Mouse (Mus musculus): ENCODE results near the gene Cdc27. TPM values are rescaled to one million over a fixed set of nuclear protein-coding genes. Genes with fewer than 3 reads are reported as not detected.
"Not testable (repeated sequence)": the region's sequence is repeated elsewhere in the genome, so short reads cannot be mapped to it uniquely, and the experiment has no call there.

Cdc27 gene
- total RNA-seq, 2 experiments from 2014 or later, result 44.2 to 47.6 TPM

DNA sequence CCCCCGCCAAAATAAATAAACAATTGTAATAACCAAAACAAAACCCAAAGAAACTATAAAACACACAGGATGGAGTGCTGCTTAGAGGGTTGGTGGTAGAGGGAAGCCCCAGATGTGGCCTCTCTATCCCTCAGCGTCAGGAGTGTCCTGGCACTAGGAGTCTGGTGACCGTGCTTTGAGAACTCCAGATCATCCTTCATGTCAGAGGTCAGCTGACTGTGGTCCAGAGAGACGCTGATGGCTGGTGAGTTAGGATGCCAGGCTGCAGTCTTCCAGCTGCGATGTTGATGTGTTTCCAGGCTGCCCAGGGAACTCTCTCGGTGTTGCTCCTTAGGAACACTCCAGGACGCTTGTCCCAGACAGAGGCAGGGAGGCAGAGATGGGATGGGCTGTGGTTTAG, 21.7 kb upstream of the Cdc27 start:
- no peak for ATAC-seq (replicated peaks; ENCODE audit: poor library complexity, severe bottlenecking)

DNA sequence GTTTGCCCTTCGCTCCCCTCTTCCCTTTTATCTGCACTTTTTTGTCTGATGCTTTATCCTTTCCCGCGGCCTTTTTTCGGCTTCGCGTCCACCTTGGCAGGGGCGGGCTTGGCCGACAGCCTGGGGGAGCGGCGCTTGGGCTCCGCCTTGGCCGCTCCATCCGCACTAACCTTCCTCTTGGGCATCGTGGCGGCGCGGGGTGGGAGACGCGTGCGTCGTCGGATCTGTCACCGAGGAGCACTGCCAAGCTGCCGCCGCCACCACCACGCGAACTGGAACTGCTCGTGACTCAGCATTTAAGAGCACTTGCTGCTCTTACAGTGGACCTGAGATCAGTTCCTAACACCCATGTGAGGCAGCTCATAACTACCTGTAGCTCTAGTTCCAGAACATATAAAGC, 21.0 kb upstream of the Cdc27 start:
- ATAC-seq (replicated peaks; ENCODE audit: poor library complexity, severe bottlenecking), result peak; percentile 80

DNA sequence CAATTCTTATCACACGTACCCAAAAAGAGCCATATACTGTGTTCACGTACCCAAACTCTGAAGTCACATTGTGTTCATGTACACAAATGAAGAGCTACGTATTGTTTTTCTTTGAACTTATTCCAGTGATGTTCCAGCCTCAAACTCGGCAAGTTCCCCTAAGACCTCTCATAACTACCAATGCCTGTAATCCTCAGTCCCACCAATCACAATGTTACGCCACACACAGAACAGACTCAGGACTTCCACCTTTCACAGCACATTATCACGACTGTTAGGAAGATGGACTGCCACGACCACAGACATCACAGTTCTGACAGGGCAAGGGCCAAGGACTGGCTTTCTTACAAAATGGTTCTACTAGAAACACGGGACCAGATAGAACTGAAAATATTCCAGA, 20.1 kb upstream of the Cdc27 start:
- ATAC-seq (replicated peaks; ENCODE audit: poor library complexity, severe bottlenecking), result peak; percentile 61

DNA sequence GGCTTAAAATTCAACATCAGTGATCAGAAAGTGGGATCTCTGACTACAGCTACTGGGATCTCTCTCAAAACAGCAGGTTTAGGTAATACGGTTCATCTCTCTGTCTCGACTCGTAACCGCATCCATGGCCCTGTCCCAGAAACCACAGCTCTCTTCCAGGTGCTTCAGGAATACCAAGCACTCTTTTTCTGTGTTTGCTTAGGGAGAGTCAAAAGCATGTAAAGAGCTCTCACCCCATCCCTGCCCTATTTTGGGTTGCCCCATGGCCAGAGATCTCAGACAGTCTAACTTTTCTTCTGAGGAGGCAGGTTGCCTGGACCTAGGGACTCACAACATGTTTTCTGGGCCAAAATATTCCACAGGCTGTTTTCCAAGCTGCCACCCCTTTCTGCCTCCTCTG, 17.9 kb upstream of the Cdc27 start:
- ATAC-seq (replicated peaks; ENCODE audit: poor library complexity, severe bottlenecking), result no peak

DNA sequence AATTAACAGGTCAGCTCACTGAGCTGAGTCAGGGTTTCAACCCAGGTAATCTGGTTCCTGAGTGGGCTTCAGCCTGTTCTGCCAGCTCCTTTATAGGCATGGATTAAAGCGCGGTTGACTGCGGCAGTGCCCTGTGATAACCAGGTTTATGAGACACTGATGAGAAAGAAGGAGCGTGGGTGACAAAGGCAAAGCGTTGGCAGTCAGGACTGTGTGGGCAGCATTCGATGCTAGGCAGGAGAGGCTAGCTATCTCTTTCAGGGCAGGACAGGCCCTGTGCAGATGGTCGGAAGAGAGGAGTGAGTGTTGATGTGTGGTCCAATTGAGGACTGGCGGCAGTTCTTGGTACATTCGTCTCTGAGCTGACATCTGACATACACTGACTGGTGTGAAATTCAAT, 17.3 kb upstream of the Cdc27 start:
- ATAC-seq (replicated peaks; ENCODE audit: poor library complexity, severe bottlenecking), result no peak

DNA sequence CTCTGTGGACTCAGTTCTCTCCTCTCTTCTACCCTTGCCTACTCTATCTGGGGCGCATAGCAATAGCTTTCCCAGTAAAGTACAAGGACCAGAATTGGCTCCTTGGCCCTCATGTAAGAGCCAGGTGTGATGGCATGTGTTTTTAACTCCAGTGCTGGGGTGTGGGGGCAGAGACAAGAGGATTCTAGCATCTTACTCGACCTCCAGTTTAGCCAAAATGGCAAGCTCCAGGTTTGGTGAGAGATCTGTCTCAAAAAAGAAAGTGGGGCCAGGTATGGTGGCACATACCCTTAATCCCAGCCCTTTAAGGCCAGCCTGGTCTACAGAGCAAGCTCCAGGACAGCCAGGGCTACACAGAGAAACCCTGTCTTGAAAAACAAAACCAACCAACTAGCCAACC, 16.4 kb upstream of the Cdc27 start:
- no peak for ATAC-seq (replicated peaks; ENCODE audit: poor library complexity, severe bottlenecking)

DNA sequence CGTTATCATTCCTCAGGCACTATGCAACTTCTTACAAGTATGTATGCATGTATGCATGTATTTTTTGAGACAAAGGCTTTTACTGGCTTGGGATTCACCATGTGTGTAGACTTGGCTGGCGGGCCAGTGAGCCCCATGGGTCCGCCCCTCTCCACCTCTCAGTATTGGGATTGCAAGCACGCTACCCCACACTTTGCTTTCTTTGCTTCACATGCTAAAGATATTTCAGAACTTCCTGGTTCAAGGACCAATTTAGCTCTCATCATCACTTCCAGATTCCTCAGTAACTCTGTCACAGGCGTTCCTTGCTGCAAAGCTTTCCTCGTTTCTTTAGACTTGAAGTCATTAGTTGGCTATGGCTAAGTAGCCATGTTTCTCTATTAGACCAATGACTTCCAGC, 15.7 kb upstream of the Cdc27 start:
- no peak for ATAC-seq (replicated peaks; ENCODE audit: poor library complexity, severe bottlenecking)

DNA sequence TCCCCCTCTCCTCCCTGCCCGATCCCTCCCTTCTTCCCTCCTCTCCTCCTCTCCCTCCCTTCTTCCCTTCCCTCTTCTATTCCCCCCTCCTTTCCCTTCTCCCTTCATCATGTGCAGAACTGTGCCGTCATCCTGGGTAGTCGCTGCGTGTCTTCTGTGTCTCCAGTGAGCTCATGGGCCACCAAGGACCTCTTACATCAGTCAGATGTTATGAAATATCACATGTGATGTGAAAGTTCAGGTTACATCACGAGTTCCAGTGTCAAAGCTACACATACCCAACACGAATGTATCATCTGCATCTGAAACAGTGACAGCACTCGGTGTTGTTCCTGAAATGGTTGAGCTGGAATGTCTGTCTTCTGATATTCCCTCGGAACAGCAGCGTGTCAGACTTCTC, 14.8 kb upstream of the Cdc27 start:
- peak; percentile 91 for ATAC-seq (replicated peaks; ENCODE audit: poor library complexity, severe bottlenecking)

DNA sequence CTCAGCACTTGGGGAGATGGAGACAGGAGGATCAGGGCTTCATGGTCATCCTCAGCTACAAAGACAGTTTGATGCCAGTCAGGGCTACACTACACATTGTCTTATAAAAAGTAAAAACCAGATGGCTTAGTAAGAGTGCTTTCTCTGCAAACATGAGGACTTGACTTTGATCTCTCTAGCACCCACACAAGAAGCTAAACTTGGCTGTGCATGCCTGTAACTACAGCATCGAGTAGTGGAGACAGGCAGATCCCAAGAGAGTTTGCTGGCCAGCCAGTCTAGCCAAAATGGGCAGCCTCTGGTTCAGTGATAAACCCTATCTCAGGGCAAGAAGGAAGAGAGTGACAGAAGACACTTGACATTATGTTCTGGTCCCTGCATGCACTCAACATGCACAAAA, 13.1 kb upstream of the Cdc27 start:
- no peak for ATAC-seq (replicated peaks; ENCODE audit: poor library complexity, severe bottlenecking)

DNA sequence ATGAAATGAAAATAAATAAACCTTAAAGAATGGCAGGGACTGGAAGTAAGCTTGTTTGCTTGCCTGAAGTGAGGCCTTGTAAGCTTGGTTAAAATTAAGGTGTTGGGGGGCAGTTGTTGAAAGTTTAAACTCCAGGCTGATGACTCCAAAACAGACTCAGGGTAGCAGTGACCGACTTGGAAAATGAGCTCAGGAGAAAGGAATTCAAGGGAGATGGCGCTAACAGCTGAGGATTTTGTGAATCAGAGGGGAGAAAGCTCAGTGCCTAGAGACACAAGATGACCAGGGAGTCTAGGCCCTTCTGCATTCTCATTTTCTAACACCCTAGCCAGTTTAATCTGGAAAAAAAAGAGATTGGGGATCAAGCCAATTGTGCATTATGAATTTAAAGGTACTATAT, 10.6 kb upstream of the Cdc27 start:
- no peak for ATAC-seq (replicated peaks; ENCODE audit: poor library complexity, severe bottlenecking)

DNA sequence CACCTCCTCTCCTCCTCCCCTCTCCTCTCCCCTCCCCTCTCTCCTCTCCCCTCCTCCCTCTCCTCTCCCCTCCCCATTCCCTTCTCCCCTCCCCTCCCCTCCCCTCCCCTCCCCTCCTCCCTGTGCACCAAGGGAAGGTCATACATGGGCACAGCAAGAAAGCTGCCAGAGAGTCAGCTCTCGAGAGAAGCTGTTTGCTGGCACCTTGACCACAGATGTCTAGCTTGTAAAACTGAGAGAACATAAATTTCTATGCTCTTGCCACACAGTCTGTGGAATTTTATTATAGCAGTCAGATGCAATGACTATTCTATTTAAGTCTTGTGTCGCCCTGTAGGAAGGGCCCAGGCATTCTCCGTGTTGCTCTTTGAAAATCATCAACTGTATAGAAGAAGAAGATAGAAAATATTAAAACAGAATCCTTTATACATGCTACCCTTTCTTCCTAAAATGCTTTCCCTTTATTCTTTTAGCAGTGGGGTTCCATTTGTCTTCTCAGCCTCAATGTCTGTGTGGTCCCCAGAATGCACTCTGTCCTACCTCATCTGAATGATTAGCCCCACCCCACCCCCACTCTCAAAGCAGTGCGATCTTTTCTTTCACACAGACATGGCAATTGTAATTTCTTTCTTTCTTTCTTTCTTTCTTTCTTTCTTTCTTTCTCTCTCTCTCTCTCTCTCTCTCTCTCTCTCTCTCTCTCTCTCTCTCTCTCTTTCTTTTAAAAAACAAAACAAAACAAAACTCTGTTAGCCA, 8.4 kb upstream of the Cdc27 start:
- no peak for ATAC-seq (replicated peaks; ENCODE audit: poor library complexity, severe bottlenecking)

DNA sequence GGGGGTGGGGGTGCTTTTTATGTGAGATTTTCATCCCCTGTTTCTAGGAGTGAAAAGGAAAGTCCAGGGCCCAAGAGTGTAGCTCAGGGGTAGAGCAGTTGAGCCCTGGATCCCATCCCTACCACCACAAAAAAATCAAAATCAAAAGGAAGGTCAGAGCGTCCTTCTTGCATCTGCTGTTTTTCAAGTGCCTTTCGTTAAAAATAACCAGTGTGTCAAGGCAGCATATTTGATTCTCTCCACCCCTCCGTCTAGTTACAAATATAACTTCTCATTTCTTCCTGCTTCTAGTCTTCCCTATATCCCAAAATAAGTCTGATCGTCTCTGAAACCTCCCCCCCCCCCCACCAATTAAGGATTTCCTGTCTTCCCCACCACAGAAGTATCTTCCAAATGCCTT, 7.6 kb upstream of the Cdc27 start:
- no peak for ATAC-seq (replicated peaks; ENCODE audit: poor library complexity, severe bottlenecking)

DNA sequence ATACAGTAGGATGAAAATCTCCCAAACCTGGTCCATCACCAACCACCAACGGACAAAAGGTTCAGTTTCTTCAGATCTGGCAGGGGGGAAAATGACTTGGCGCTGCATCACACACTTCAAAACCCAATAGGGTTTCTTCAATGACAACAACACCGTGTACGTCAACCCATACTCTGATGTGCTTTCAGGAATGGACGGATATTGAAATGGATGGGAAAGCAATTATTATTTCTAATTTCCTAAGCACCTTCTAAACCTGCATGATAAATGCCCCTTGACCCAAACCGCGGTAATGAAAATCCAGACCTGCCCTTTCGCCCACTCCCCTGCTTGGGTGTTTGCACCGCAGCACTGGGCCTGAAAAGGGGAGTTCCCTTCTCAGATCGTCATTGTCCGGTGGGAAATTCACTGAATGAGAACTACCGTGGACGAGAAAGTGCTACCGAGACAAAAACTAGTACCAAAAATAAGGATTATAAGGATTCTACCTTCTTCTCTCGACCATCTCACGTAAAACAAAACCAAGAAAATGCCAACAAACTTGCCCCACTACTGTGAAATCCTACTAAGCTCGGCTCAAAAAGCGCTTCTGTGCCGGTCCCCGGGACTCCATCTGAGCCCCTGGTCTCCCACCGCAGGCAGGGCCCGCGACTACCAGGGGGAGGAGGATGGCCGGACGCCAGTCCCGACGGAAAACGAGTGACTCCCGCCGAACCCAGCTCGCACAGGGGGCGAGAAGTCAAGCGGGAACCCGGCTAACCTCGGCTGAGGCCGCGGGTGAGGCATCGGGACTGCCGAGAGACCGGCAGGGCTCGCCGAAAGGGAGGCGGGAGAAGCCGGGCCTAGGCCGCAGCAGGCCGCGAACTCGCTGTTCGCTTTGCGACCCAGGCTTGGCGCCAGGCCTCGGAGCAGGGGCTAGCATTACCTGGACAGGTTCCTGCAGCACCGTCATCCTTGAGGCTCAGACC, 698 bp downstream of the Cdc27 start:
- ATAC-seq (replicated peaks; ENCODE audit: poor library complexity, severe bottlenecking), result peak; percentile 61

DNA sequence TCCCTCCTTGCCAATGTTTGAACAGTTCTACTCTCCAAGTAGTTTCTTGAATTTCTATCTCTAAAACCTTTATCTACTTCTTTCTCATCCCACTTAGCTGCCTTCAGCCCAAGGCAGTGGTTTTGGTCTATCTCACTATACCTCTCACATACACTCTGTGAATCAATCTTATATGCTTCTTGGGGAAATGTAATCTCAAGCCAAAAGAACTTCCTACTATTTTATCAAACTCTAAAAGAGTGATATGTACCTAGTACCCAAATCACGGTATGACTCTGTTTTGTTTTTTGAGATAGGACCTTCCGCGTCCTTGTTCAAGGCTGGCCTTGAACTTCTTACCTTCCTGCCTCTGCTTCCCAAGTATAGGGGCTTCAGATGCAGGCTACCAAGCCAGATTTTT, 2.9 kb downstream of the Cdc27 start:
- no peak for ATAC-seq (replicated peaks; ENCODE audit: poor library complexity, severe bottlenecking)

DNA sequence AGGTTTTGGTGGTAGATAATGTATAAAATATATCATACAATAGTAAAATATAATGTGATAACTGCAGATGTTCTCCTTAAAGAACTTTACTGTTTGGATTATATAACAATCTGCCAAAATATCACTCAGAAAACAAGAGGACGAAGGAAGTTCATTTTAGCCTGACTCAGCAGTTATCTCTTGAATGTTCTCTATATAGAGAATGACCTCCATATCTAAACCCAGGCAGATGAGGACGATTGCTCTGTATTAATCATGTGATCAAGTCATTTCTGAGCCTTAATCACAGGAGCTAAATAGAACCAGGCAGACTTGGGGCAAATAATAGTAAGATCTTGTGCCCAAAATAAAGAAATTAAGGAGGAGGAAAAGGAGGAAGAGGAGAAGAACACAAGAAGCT, 5.9 kb downstream of the Cdc27 start:
- ATAC-seq (replicated peaks; ENCODE audit: poor library complexity, severe bottlenecking), result no peak

DNA sequence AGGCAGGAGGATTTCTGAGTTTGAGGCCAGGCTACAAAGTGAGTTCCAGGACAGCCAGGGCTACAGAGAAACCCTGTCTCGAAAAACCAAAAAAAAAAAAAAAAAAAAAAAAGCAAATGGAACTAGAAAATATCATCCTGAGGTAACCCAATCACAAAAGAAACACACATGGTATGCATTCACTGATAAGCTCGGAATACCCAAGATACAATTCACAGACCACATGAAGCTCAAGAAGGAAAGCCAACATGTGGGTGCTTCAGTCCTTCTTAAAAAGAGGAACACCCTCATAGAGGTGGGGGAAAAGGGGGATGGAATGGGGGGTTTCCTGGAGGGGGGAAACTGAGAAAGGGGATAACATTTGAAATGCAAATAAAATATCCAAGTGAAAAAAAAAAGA, 7.1 kb downstream of the Cdc27 start:
- ATAC-seq (replicated peaks; ENCODE audit: poor library complexity, severe bottlenecking), result not testable (repeated sequence)

DNA sequence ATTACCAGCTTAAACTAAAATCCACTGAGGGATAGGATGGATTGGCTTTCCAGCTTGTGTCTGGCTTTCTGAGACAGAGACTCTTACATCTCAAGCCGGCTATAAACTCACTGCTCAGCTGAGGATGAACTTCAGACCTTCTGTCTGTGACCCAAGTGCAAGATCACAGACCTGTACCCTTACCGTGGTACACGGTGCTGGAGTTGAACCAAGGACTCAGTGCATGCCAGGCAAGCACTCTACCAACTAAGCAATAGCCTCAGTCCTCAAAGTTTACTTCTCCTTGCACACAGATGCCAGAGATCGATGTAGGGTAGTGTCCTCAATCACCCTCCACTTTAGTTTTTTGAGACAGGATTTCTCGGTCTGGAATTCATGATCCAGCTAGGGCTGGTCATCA, 10.6 kb downstream of the Cdc27 start:
- ATAC-seq (replicated peaks; ENCODE audit: poor library complexity, severe bottlenecking), result no peak

DNA sequence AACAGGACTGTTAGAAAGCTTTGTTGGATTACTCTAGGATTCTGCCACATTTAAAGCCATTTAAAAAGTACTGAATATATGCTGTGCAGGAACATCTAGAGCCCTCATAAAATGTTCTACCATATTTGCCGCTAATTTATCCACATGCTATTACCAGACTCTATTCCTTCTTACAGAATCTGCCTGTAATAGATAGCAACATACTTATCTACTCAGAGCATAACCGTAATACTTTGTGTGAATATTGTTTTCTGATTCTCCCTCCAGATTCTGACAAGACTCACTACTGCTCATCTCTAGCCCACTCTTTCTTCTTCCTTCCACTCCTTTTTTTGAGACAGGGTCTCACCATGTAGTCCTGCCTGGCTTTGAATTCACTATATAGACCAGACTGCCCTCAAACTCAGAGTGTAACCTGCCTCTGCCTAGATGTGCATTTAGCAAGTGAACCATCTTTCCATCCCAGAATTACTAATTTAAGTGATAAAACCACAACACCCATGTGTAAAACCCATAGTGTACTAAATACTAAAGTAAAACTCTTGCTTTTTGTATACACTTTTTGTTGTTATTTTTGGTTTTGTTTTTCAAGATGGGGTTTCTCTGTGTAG, 12.4 kb downstream of the Cdc27 start:
- no peak for ATAC-seq (replicated peaks; ENCODE audit: poor library complexity, severe bottlenecking)

DNA sequence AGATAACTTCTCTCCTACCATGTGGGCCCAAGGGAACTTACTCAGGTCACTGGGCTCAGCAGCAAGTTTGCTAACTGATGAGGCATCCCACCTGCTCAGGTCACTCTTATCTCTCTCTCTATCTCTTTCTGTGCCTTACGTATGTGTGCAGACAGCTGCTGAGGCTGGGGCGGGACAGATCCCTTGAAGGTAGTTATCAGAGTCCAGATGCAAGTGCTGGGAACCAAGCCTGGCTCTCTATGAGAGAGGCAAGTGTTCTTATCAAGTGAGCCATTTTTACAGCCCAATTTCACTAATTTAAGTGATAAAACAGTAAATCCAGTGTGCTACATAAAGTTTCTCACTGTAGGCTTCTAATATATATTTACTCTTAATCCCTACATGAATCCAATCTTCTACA, 13.6 kb downstream of the Cdc27 start:
- ATAC-seq (replicated peaks; ENCODE audit: poor library complexity, severe bottlenecking), result no peak

DNA sequence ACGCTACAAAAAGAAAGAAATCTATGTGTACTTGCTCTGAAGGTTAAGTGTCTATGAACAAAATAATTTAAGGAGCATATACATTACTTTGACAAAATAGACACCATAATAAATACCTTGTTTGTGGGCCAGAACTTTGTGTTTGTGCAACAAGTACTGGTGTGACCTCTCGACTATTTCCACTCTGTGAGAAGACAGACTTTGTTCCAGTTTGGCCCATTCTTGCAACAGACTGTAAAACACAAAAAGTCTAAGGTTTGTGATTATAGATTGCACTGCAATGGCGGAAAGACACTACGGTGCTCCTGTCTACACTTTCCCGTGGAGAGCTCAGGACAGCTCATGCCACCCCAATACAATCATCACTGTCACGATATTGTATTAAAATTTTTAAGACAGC, 24.5 kb downstream of the Cdc27 start:
- no peak for ATAC-seq (replicated peaks; ENCODE audit: poor library complexity, severe bottlenecking)

DNA sequence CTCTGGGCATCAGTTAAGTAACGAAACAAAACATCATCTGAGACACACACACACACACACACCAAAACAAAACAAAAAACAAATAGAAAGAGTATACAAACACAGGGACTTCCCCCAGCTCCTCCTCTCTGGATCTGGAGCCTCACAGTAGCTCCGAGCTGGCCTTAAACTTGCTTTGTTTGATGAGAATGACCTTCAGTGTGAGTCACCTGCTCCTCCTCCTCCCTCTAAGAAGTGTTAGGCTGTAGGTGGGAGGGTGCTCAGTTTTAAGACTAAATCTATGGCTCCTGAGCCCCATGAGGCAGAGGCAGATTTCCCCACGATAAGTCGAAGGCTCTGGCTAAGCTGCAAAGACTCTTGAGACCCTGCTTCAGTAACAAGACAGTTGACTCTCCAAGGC, 38.0 kb downstream of the Cdc27 start:
- no peak for ATAC-seq (replicated peaks; ENCODE audit: poor library complexity, severe bottlenecking)

All from granulocyte monocyte progenitor cell, adult 5-6 weeks (primary cell).